Mouse (Mus musculus) midbrain, embryonic 11.5 days (tissue): ENCODE measurements around the gene Ptprc. TPM values are rescaled to one million over a fixed set of nuclear protein-coding genes. Genes with fewer than 3 reads are reported as not detected.

ENCODE experiments used
- ATAC-seq: fragments of 200-750 bp; cut with Nextera tagmentation; 2 replicates; pipeline ENCODE4 v1.8.0; 2017; ENCODE audit warnings: moderate TSS enrichment, moderate library complexity; ENCODE audit not compliant: low FRiP score
- DNase-seq: peaks from one replicate; pipeline ENCODE4 v3.0.0; 2015; ENCODE audit warnings: low spot score; ENCODE audit errors: missing footprints
- H3K27ac ChIP-seq: fragments of 300-500 bp; sonication (generic); 2 replicates; pipeline ENCODE4 v1.5.1; 2014; ENCODE audit warnings: low read depth, low read length
- H3K27me3 ChIP-seq: fragments of 300-500 bp; sonication (generic); 2 replicates; pipeline ENCODE4 v1.6.1; 2014; ENCODE audit warnings: mild to moderate bottlenecking, low read length, moderate library complexity, mixed read lengths; ENCODE audit not compliant: control insufficient read depth, insufficient read depth
- H3K36me3 ChIP-seq: fragments of 300-500 bp; sonication (generic); 2 replicates; pipeline ENCODE4 v1.6.1; 2014; ENCODE audit warnings: mild to moderate bottlenecking, low read length, moderate library complexity, mixed read lengths; ENCODE audit not compliant: control insufficient read depth, insufficient read depth
- H3K4me1 ChIP-seq: fragments of 300-500 bp; sonication (generic); 2 replicates; pipeline ENCODE4 v1.6.1; 2014; ENCODE audit warnings: low read length; ENCODE audit not compliant: control insufficient read depth, insufficient read depth
- H3K4me2 ChIP-seq: fragments of 300-500 bp; sonication (generic); 2 replicates; pipeline ENCODE4 v1.6.1; 2014; ENCODE audit warnings: mild to moderate bottlenecking, moderate library complexity
- H3K4me3 ChIP-seq: fragments of 300-500 bp; sonication (generic); 2 replicates; pipeline ENCODE4 v1.5.1; 2014; ENCODE audit warnings: low read depth, low read length
- H3K9ac ChIP-seq: fragments of 300-500 bp; sonication (generic); 2 replicates; pipeline ENCODE4 v1.6.1; 2014; ENCODE audit warnings: low read length
- H3K9me3 ChIP-seq: fragments of 300-500 bp; sonication (generic); 2 replicates; pipeline ENCODE4 v1.6.1; 2016; ENCODE audit warnings: low read length; ENCODE audit not compliant: control insufficient read depth
- WGBS: fragments of 180-500 bp; shearing (Covaris S2); extraction: QIAGEN DNeasy Blood & Tissue Kit; methylation state at CpG from one replicate; pipeline ENCODE4 v1.1.7; 2014; 5-methylcytosine and 5-hydroxymethylcytosine counted together
- polyA plus RNA-seq: library from polyadenylated mRNA; unstranded; fragments of >200 nt; fragmentation: Nextera tagmentation; extraction: Ambion mirVana; gene quantifications from 2 replicates; pipeline ENCODE4 v1.2.1, GENCODE M21; 2014

The Ptprc gene
- polyA plus RNA-seq: 0.98 and 2.0 TPM in 2 replicates

GRCm38 (mm10) chr1:138175494-138175893 lies at the start of gene Ptprc:
Ptprc (minus strand) TSS chr1:138175708.
- H3K27me3 ChIP-seq: no peaks in the 10 kb centered on the region
- H3K4me3 ChIP-seq: no peak within 1 kb of the TSS
- H3K27ac ChIP-seq: no peak within 1 kb of the TSS
- ATAC-seq: no peak
- no peaks in the 10 kb centered on the region for H3K4me1 ChIP-seq
- no peaks in the 10 kb centered on the region for H3K36me3 ChIP-seq
- H3K4me2 ChIP-seq: no peak within 1 kb of the TSS
- H3K9me3 ChIP-seq: no peaks in the 10 kb centered on the region
- peak; percentile 19 for DNase-seq
- no peak within 1 kb of the TSS for H3K9ac ChIP-seq
- 83% methylated on average over 4 of the region's 4 CpGs for WGBS

- DNase-seq (no peak), ATAC-seq (no peak)
- H3K4me2 ChIP-seq: no peak overlapping the region
- 81% methylated on average over 3 of the region's 3 CpGs for WGBS
- no peaks in the 10 kb centered on the region for H3K4me1 ChIP-seq
- H3K9ac ChIP-seq: no peak overlapping the region
- no peak overlapping the region for H3K27ac ChIP-seq
- H3K9me3 ChIP-seq: no peaks in the 10 kb centered on the region
- H3K4me3 ChIP-seq: no peak overlapping the region
- H3K27me3 ChIP-seq: no peaks in the 10 kb centered on the region
- no peaks in the 10 kb centered on the region for H3K36me3 ChIP-seq
These were observed 39.4 kb upstream of the Ptprc start for GRCm38 (mm10) chr1:138214736-138215458.

- Histone ChIP-seq H3K4me3 (no peak overlapping the region), H3K27ac (no peak overlapping the region), H3K4me1 (no peaks in the 10 kb centered on the region), H3K9me3 (no peaks in the 10 kb centered on the region), H3K27me3 (no peaks in the 10 kb centered on the region), H3K4me2 (no peak overlapping the region), H3K36me3 (no peaks in the 10 kb centered on the region), H3K9ac (no peak overlapping the region)
- DNase-seq: no peak
- 85% methylated on average over 3 of the region's 3 CpGs for WGBS
- ATAC-seq: no peak
These were observed 35.0 kb upstream of the Ptprc start for GRCm38 (mm10) chr1:138210387-138211024.

- ATAC-seq (no peak), DNase-seq (no peak)
- Histone ChIP-seq H3K4me1 (no peaks in the 10 kb centered on the region), H3K27me3 (no peaks in the 10 kb centered on the region), H3K9ac (no peak overlapping the region), H3K4me2 (no peak overlapping the region), H3K4me3 (no peak overlapping the region), H3K36me3 (no peaks in the 10 kb centered on the region), H3K9me3 (no peaks in the 10 kb centered on the region), H3K27ac (no peak overlapping the region)
- 96% methylated on average over 3 of the region's 3 CpGs for WGBS
These were observed 34.2 kb upstream of the Ptprc start for GRCm38 (mm10) chr1:138209751-138210150.

GRCm38 (mm10) chr1:138206041-138206440 lies 30.5 kb upstream of the Ptprc start:
- no peak overlapping the region for H3K9ac ChIP-seq
- WGBS: 61% methylated on average over 7 of the region's 7 CpGs
- H3K36me3 ChIP-seq: no peaks in the 10 kb centered on the region
- no peak overlapping the region for H3K27ac ChIP-seq
- no peaks in the 10 kb centered on the region for H3K9me3 ChIP-seq
- H3K4me2 ChIP-seq: no peak overlapping the region
- 0 out of 2 replicates have a peak, but pooled peaks have one; percentile 16 for ATAC-seq
- H3K4me1 ChIP-seq: no peaks in the 10 kb centered on the region
- DNase-seq: no peak
- no peaks in the 10 kb centered on the region for H3K27me3 ChIP-seq
- H3K4me3 ChIP-seq: no peak overlapping the region

GRCm38 (mm10) chr1:138191689-138192508 lies 16.4 kb upstream of the Ptprc start:
- no peak overlapping the region for H3K9ac ChIP-seq
- no peaks in the 10 kb centered on the region for H3K27me3 ChIP-seq
- ATAC-seq (no peak), DNase-seq (peak; percentile 67)
- H3K27ac ChIP-seq: no peak overlapping the region
- H3K9me3 ChIP-seq: no peaks in the 10 kb centered on the region
- no peak overlapping the region for H3K4me3 ChIP-seq
- H3K4me1 ChIP-seq: no peaks in the 10 kb centered on the region
- no peaks in the 10 kb centered on the region for H3K36me3 ChIP-seq
- WGBS: 77% methylated on average over 8 of the region's 8 CpGs
- H3K4me2 ChIP-seq: no peak overlapping the region

GRCm38 (mm10) chr1:138188131-138188530 lies 12.6 kb upstream of the Ptprc start:
- H3K4me1 ChIP-seq: no peaks in the 10 kb centered on the region
- no peak overlapping the region for H3K4me3 ChIP-seq
- no peak overlapping the region for H3K9ac ChIP-seq
- H3K27ac ChIP-seq: no peak overlapping the region
- ATAC-seq (no peak), DNase-seq (no peak)
- no peaks in the 10 kb centered on the region for H3K27me3 ChIP-seq
- no peak overlapping the region for H3K4me2 ChIP-seq
- no peaks in the 10 kb centered on the region for H3K9me3 ChIP-seq
- 82% methylated on average over 4 of the region's 4 CpGs for WGBS
- H3K36me3 ChIP-seq: no peaks in the 10 kb centered on the region

GRCm38 (mm10) chr1:138185904-138186303 lies 10.4 kb upstream of the Ptprc start:
- Histone ChIP-seq H3K4me3 (no peak overlapping the region), H3K27ac (no peak overlapping the region), H3K36me3 (no peaks in the 10 kb centered on the region), H3K9me3 (no peaks in the 10 kb centered on the region), H3K4me2 (no peak overlapping the region), H3K9ac (no peak overlapping the region), H3K27me3 (no peaks in the 10 kb centered on the region), H3K4me1 (no peaks in the 10 kb centered on the region)
- ATAC-seq: no peak
- 84% methylated on average over 4 of the region's 4 CpGs for whole genome bisulfite sequencing
- peak; percentile 33 for DNase-seq

GRCm38 (mm10) chr1:138180081-138180480 lies 4.6 kb upstream of the Ptprc start:
- Histone ChIP-seq H3K4me3 (no peak overlapping the region), H3K4me1 (no peaks in the 10 kb centered on the region), H3K27me3 (no peaks in the 10 kb centered on the region), H3K9ac (no peak overlapping the region), H3K27ac (no peak overlapping the region), H3K36me3 (no peaks in the 10 kb centered on the region), H3K9me3 (no peaks in the 10 kb centered on the region), H3K4me2 (no peak overlapping the region)
- DNase-seq: no peak
- no peak for ATAC-seq
